Mouse (Mus musculus) heart, adult 2 months (tissue): ENCODE results near the gene Vwa8.

Experiments
- CTCF ChIP-seq: fragments of 200-600 bp; IDR thresholded peaks from 2 replicates; pipeline ENCODE4 v1.8.1; 2022; ENCODE audit warnings: antibody characterized with exemption, mild to moderate bottlenecking, moderate library complexity
- EP300 ChIP-seq: fragments of 200-500 bp; IDR thresholded peaks from 2 replicates; pipeline ENCODE4 v1.6.1; 2011; ENCODE audit warnings: low read depth, low read length, control low read depth; ENCODE audit not compliant: insufficient read depth
- POLR2A ChIP-seq: fragments of 200-500 bp; IDR thresholded peaks from 2 replicates; pipeline ENCODE4 v1.6.1; 2011; ENCODE audit warnings: mild to moderate bottlenecking, low read depth, low read length, control low read depth; ENCODE audit not compliant: insufficient read depth

GRCm38 (mm10) chr14:78878402-78879045 lies 29.7 kb downstream of the Vwa8 start:
- TF ChIP-seq CTCF (no peak), POLR2A (no peak), EP300 (no peak)
